Mouse (Mus musculus): ENCODE results near the gene BC034090. TPM values are rescaled to one million over a fixed set of nuclear protein-coding genes. Genes with fewer than 3 reads are reported as not detected.

The BC034090 gene
- total RNA-seq (2023), result 0.29 TPM

DNA sequence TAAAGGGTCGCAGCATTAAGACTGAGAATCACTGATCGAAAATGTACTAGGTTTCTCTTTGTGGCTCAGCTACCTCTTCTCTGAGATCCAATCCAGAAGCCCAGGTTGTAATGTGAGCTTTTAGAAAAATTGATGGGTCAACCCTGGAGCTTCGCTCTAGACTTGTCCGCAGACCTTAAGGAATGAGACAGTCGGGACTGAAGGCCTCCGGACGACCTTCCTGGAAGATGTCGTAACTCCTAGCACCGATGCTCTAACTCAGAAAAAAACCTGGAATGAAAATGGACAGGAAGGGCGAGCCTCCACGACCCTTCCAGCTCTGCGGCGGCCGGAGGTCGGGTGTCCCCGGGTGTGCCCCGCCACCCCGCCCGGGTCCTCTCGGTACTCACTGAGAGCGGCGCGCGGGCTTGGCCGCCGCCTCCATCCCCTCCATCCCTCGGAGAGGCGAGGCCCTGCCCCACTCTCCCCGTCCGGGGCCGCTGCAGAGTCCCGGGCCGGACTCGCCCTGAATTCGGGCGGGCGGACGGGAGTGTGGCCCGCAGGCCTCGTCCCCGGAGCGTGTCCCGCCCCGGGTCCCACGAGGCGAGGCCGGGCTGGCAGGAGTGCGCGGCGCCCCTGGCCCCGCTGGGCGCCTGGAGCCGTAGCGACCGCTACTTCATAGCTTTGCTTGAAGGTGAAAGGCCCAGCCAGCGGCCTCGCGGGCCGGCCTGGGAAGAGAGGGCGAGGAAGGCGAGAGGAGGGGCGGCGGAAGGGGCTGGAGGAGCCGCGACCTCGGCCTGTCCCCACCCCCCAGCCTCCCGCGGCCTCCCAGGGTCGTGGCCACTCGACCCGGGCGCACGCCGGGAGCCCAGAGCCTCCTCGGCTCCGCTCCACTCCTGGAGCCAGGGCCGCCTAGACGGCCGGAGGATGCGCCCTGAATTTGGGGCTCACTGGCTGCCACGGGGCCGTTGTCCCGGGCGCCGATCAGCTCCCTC, at the start of gene BC034090:
Gene BC034090 (minus strand): TSS at position 648 of the 974 bp plus-strand sequence.

Other genes with a start within 250 kb of the BC034090 start
- 121 TPM for gene Ier5, start 144.8 kb downstream of the BC034090 start, total RNA-seq (2023)
- gene Mr1, start 97.6 kb downstream of the BC034090 start, total RNA-seq (2023), result 9.4 TPM
- 63.7 TPM for gene Stx6, start 85.7 kb downstream of the BC034090 start, total RNA-seq (2023)
- 54.1 TPM for gene Xpr1, start 173.0 kb upstream of the BC034090 start, total RNA-seq (2023)

Measured in CD4-positive naive resting alpha-beta T cell, adult 76 days (primary cell).